Mouse (Mus musculus) limb, embryonic 14.5 days (tissue): ENCODE results near the gene Nkx2-1. TPM values are rescaled to one million over a fixed set of nuclear protein-coding genes. Genes with fewer than 3 reads are reported as not detected.
A peak's percentile ranks its signal among the peaks of the same experiment; 100 is the strongest.

Source experiments
- ATAC-seq: fragments of 200-750 bp; cut with Nextera tagmentation; 2 replicates; pipeline ENCODE4 v1.8.0; 2017; ENCODE audit warnings: low read depth, moderate number of reproducible peaks, moderate TSS enrichment; ENCODE audit not compliant: low FRiP score
- DNase-seq: peaks from one replicate; pipeline ENCODE4 v3.0.0-alpha.2; 2015; ENCODE audit warnings: low spot score
- H3K27ac ChIP-seq: fragments of 300-500 bp; sonication (generic); replicated peaks from 2 replicates; pipeline ENCODE4 v1.5.1; 2014; ENCODE audit warnings: low read depth, mild to moderate bottlenecking, low read length, moderate library complexity, mixed read lengths
- H3K27me3 ChIP-seq: fragments of 300-500 bp; sonication (generic); 2 replicates; pipeline ENCODE4 v1.6.1; 2014; ENCODE audit warnings: low read length, mixed read lengths; ENCODE audit not compliant: control insufficient read depth, insufficient read depth
- H3K36me3 ChIP-seq: fragments of 300-500 bp; sonication (generic); 2 replicates; pipeline ENCODE4 v1.6.1; 2014; ENCODE audit warnings: mild to moderate bottlenecking, low read length, moderate library complexity, mixed read lengths; ENCODE audit not compliant: control insufficient read depth, insufficient read depth
- H3K4me1 ChIP-seq: fragments of 300-500 bp; sonication (generic); 2 replicates; pipeline ENCODE4 v1.6.1; 2014; ENCODE audit warnings: antibody characterized with exemption, low read length, mixed read lengths; ENCODE audit not compliant: control insufficient read depth, insufficient read depth
- H3K4me2 ChIP-seq: fragments of 300-500 bp; sonication (generic); replicated peaks from 2 replicates; pipeline ENCODE4 v1.6.1; 2014; ENCODE audit warnings: low read depth, mild to moderate bottlenecking, low read length, moderate library complexity; ENCODE audit not compliant: severe bottlenecking
- H3K4me3 ChIP-seq: fragments of 300-500 bp; sonication (generic); replicated peaks from 2 replicates; pipeline ENCODE4 v1.5.1; 2014; ENCODE audit warnings: low read length
- H3K9ac ChIP-seq: fragments of 300-500 bp; sonication (generic); 2 replicates; pipeline ENCODE4 v1.6.1; 2014; ENCODE audit warnings: mild to moderate bottlenecking, low read depth, low read length, moderate library complexity; ENCODE audit not compliant: severe bottlenecking
- H3K9me3 ChIP-seq: fragments of 300-500 bp; sonication (generic); 2 replicates; pipeline ENCODE4 v1.6.1; 2016; ENCODE audit warnings: low read length; ENCODE audit not compliant: control insufficient read depth
- POLR2A ChIP-seq: fragments of 200-500 bp; IDR thresholded peaks from 2 replicates; pipeline ENCODE4 v1.8.0; 2012; ENCODE audit warnings: inconsistent platforms, mild to moderate bottlenecking, moderate library complexity, borderline replicate concordance; ENCODE audit not compliant: insufficient read depth, insufficient read length; ENCODE audit errors: extremely low read depth
- WGBS: fragments of 180-500 bp; shearing (Covaris S2); extraction: QIAGEN DNeasy Blood & Tissue Kit; methylation state at CpG from one replicate; pipeline ENCODE4 v1.1.7; 2014; 5-methylcytosine and 5-hydroxymethylcytosine counted together
- polyA plus RNA-seq, 2 experiments: library from polyadenylated mRNA; depleted of rRNA in 1 of 2; stranded (reverse) in 1 of 2; unstranded in 1 of 2; fragments of >200 nt; fragmentation: Nextera tagmentation in 1 of 2; extraction: Ambion mirVana in 1 of 2; gene quantifications; 2 replicates each; pipeline versions ENCODE4 v1.2.1 to v1.2.3; 2012 to 2014

Nkx2-1 gene
- polyA plus RNA-seq, 2 experiments, result 0.20 TPM; not detected in 1

GRCm38 (mm10) chr12:56522191-56522590 lies 14.5 kb downstream of the Nkx2-1 start:
- DNase-seq (no peak), ATAC-seq (no peak)
- Histone ChIP-seq H3K4me1 (0 out of 2 replicates have a peak, but pooled peaks cover 4% of the 10 kb centered on the region), H3K27me3 (peaks cover 95% of the 10 kb centered on the region), H3K9me3 (no peaks in the 10 kb centered on the region), H3K36me3 (no peaks in the 10 kb centered on the region), H3K4me2 (no peak overlapping the region), H3K4me3 (no peak overlapping the region), H3K9ac (no peak overlapping the region), H3K27ac (no peak overlapping the region)
- TF ChIP-seq POLR2A, result no peak
- 17% methylated on average over 4 of the region's 4 CpGs for WGBS

DNA sequence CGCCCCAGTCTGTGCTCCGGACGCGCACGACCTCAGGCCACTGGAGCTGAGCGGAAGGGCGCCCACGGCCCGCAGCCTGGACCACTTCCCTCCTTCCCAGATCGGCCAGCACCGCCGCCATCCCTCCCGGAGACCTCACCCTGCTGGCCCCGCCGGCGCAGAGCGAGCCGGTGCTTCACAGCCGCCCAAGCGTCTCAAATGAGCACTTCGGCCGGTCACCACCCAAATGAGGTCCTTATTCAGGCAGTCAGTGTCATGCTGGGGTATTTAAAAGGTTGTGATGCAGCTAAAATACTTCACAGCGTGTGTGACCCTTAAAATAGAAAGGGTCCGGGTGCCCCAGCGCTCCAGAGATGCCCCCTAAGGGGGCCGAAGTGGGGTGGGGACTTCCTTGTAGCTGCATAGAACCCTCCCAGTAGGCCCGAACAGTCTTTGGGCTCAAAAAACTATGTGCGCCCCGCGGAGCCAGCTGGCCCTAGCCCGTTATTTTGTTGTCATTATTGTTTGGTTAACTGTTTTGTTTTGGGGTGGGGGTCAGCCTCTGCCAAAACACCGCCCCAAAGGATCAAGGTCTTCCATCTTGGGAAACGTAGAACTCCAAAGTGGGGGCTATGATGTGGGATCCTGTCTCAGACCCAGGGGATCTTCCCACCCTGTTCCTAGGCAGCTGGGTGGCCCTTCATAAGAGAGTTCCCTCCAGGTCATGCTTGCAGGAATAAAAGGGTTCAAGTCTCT lies 15.4 kb downstream of the Nkx2-1 start:
- WGBS, result 1% methylated on average over 33 of the region's 33 CpGs
- 0 out of 2 replicates have a peak overlapping the region, but pooled peaks have one; percentile 10 for H3K4me3 ChIP-seq
- TF ChIP-seq POLR2A, result no peak
- peaks cover 90% of the 10 kb centered on the region for H3K27me3 ChIP-seq
- no peak overlapping the region for H3K27ac ChIP-seq
- ATAC-seq (no peak), DNase-seq (no peak)
- 0 out of 2 replicates have a peak overlapping the region, but pooled peaks have one; percentile 23 for H3K4me2 ChIP-seq
- no peaks in the 10 kb centered on the region for H3K36me3 ChIP-seq
- no peaks in the 10 kb centered on the region for H3K9me3 ChIP-seq
- no peak overlapping the region for H3K9ac ChIP-seq
- 0 out of 2 replicates have a peak, but pooled peaks cover 4% of the 10 kb centered on the region for H3K4me1 ChIP-seq

DNA sequence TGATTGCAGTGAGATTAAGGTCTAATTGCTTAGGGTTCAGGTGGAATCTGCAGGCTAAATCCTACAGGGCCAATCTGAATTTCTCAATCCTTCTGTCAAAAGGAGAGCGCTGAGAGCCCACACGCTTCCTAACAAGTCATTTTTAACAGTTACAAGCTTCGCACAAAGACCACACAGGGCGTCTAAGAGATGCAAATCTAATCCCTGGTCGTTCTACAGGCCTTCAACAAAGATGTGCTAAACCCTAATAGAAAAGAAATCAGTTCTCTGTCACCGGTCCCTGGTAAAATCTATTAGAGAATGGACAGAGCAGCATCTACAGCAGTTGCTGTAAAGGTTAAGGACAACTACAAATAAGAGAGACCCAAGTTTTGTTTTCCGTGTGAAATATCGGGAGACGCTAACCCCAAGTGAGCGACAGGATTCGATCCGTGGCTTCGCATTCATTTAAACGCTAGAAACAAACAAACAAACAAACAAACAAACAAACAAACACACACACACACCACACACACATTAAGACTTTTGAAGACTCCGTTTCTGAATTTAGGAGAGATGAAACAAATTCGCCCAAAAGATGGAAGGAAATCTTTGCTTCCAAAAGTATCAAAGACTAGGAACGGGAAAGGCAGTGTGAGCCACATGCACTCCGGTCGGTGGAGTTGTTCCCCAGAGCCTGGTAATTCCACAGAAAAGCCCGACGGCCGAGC lies 16.2 kb downstream of the Nkx2-1 start:
- WGBS, result 1% methylated on average over 22 of the region's 22 CpGs
- no peak for DNase-seq
- Histone ChIP-seq H3K4me3 (0 out of 2 replicates have a peak overlapping the region, but pooled peaks have one; percentile 10), H3K27me3 (peaks cover 83% of the 10 kb centered on the region), H3K36me3 (no peaks in the 10 kb centered on the region), H3K4me1 (0 out of 2 replicates have a peak, but pooled peaks cover 4% of the 10 kb centered on the region), H3K27ac (no peak overlapping the region), H3K9me3 (no peaks in the 10 kb centered on the region), H3K9ac (no peak overlapping the region), H3K4me2 (0 out of 2 replicates have a peak overlapping the region, but pooled peaks have one; percentile 23)
- ATAC-seq, result peak; percentile 41; the same call in 1 of the 2 replicates
- TF ChIP-seq POLR2A, result no peak

- Histone ChIP-seq H3K4me3 (no peak overlapping the region), H3K4me2 (0 out of 2 replicates have a peak overlapping the region, but pooled peaks have one; percentile 17), H3K36me3 (no peaks in the 10 kb centered on the region), H3K4me1 (0 out of 2 replicates have a peak, but pooled peaks cover 4% of the 10 kb centered on the region), H3K9ac (no peak overlapping the region), H3K27me3 (peaks cover 77% of the 10 kb centered on the region), H3K9me3 (no peaks in the 10 kb centered on the region), H3K27ac (no peak overlapping the region)
- DNase-seq, result no peak
- ATAC-seq, result no peak
- WGBS, result under 1% methylated on average over 30 of the region's 30 CpGs
- TF ChIP-seq POLR2A, result no peak
Observed at GRCm38 (mm10) chr12:56519738-56520191, 16.9 kb downstream of the Nkx2-1 start.

- Histone ChIP-seq H3K36me3 (no peaks in the 10 kb centered on the region), H3K4me3 (no peak overlapping the region), H3K9me3 (no peaks in the 10 kb centered on the region), H3K27ac (no peak overlapping the region), H3K27me3 (peaks cover 72% of the 10 kb centered on the region), H3K4me1 (0 out of 2 replicates have a peak, but pooled peaks cover 4% of the 10 kb centered on the region), H3K9ac (no peak overlapping the region), H3K4me2 (0 out of 2 replicates have a peak overlapping the region, but pooled peaks have one; percentile 17)
- TF ChIP-seq POLR2A, result no peak
- 19% methylated on average over 13 of the region's 13 CpGs for WGBS
- ATAC-seq, result no peak
- no peak for DNase-seq
Observed at GRCm38 (mm10) chr12:56519071-56519737, 17.5 kb downstream of the Nkx2-1 start.
